Mouse (Mus musculus) B cell, adult 2 months (primary cell): ENCODE results near the gene Rnaseh2b.
A peak's percentile ranks its signal among the peaks of the same experiment; 100 is the strongest.

Experiments
- DNase-seq, 2 experiments: peaks; one replicate each; pipeline ENCODE4 v3.0.0; 2022

The Rnaseh2b gene

GRCm38 (mm10) chr14:62363774-62364173, 71.4 kb downstream of the Rnaseh2b start:
- no peak for DNase-seq

GRCm38 (mm10) chr14:62370819-62371218, 78.4 kb downstream of the Rnaseh2b start:
- DNase-seq, result no peak

- DNase-seq, result no peak
Observed at GRCm38 (mm10) chr14:62374001-62374400, 81.6 kb downstream of the Rnaseh2b start.

- no peak for DNase-seq
Observed at GRCm38 (mm10) chr14:62375694-62376093, 83.3 kb downstream of the Rnaseh2b start.

- DNase-seq, result no peak
Observed at GRCm38 (mm10) chr14:62376115-62376514, 83.7 kb downstream of the Rnaseh2b start.

GRCm38 (mm10) chr14:62379391-62379790, 87.0 kb downstream of the Rnaseh2b start:
- no peak for DNase-seq

- no peak for DNase-seq
Observed at GRCm38 (mm10) chr14:62380606-62381005, 88.2 kb downstream of the Rnaseh2b start.

- DNase-seq, result no peak
Observed at GRCm38 (mm10) chr14:62383109-62383508, 90.7 kb downstream of the Rnaseh2b start.

- DNase-seq, result no peak
Observed at GRCm38 (mm10) chr14:62383786-62384299, 91.5 kb downstream of the Rnaseh2b start.

GRCm38 (mm10) chr14:62389064-62389728, 96.8 kb downstream of the Rnaseh2b start:
- DNase-seq, result peak; percentile 4 to 15

- DNase-seq, result no peak
Observed at GRCm38 (mm10) chr14:62389729-62390536, 97.5 kb downstream of the Rnaseh2b start.

- no peak for DNase-seq
Observed at GRCm38 (mm10) chr14:62392754-62393153, 100.4 kb downstream of the Rnaseh2b start.

GRCm38 (mm10) chr14:62395346-62395745, 103.0 kb downstream of the Rnaseh2b start:
- no peak for DNase-seq

GRCm38 (mm10) chr14:62416007-62416741, 123.8 kb downstream of the Rnaseh2b start:
- no peak for DNase-seq

GRCm38 (mm10) chr14:62416742-62417134, 124.3 kb downstream of the Rnaseh2b start:
- DNase-seq, result no peak

- DNase-seq, result no peak
Observed at GRCm38 (mm10) chr14:62417501-62417900, 125.1 kb downstream of the Rnaseh2b start.

GRCm38 (mm10) chr14:62422265-62422664, 129.9 kb downstream of the Rnaseh2b start:
- DNase-seq, result no peak
